Mouse (Mus musculus) thymus, adult 2 months (tissue): ENCODE data around the gene Tysnd1.
A peak's percentile ranks its signal among the peaks of the same experiment; 100 is the strongest.

Experiments used
- CTCF ChIP-seq: fragments of 200-500 bp; IDR thresholded peaks from 2 replicates; pipeline ENCODE4 v1.5.1; 2012; ENCODE audit warnings: mild to moderate bottlenecking, control low read depth, low read length, moderate library complexity, borderline replicate concordance; ENCODE audit not compliant: control insufficient read depth, poor library complexity, insufficient read depth; ENCODE audit errors: extremely low read depth
- POLR2A ChIP-seq: fragments of 200-500 bp; IDR thresholded peaks from 2 replicates; pipeline ENCODE4 v1.6.1; 2012; ENCODE audit warnings: mild to moderate bottlenecking, low read length, control low read depth, moderate library complexity; ENCODE audit not compliant: control insufficient read depth, poor library complexity, insufficient read depth; ENCODE audit errors: extremely low read depth

- TF ChIP-seq POLR2A: peak; percentile 61; the same call in 1 of the 2 replicates
- 0 out of 2 replicates have a peak, but pooled peaks have one; percentile 9 for TF ChIP-seq CTCF
These were observed 47.3 kb upstream of the Tysnd1 start, which contains the start of gene Ppa1 for GRCm38 (mm10) chr10:61647790-61648736.
